Mouse (Mus musculus): ENCODE measurements around the gene Ptprn2. TPM values are rescaled to one million over a fixed set of nuclear protein-coding genes. Genes with fewer than 3 reads are reported as not detected.
"Not testable (repeated sequence)": the region's sequence is repeated elsewhere in the genome, so short reads cannot be mapped to it uniquely, and the experiment has no call there.

Ptprn2 gene
- total RNA-seq, 2 experiments from 2014 or later = 14.8 to 17.6 TPM

GRCm38 (mm10) chr12:116515824-116516223 is 30.3 kb downstream of the Ptprn2 start:
- DNase-seq = no peak

DNA sequence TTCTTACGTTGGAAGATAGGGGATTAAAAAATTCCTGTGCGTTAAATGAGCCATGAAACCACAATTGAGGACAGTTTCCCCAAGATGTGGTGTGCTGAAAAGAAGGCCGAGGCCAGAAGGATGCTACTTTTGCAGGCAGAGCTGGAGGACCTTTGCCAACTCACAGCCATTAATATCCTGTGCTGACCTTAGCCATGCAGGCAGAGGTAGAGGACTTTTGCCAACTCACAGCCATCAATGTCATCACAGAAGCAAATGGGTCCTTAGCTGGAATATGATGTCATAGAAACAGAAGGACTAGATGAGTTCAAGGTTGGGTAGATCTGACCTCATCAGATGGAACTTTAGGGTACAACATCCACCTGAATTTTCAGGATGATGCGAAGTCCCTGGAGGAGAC is 43.3 kb downstream of the Ptprn2 start:
- peak; percentile 18 to 37 for DNase-seq

DNA sequence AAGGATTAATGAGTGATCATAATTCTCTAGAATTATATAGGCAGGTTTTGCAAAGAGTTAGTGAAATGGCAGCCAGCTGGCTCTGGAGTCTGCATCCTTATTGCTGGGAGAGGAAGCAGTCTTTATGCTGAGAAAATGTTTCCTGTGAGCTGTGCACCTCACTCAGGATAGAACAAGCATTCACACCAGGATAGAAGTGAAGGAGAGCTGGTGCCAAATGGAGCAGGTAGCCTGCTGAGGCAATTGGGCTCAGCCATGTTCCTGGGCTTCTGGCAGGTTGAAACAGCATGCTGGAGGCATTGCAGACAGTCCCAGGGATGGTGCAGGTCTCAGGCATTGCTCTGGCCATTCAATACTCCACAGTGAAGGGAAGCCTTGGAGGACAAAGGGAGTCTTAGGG is 47.8 kb downstream of the Ptprn2 start:
- DNase-seq = no peak

GRCm38 (mm10) chr12:116539305-116539704 is 53.8 kb downstream of the Ptprn2 start:
- DNase-seq = no peak

DNA sequence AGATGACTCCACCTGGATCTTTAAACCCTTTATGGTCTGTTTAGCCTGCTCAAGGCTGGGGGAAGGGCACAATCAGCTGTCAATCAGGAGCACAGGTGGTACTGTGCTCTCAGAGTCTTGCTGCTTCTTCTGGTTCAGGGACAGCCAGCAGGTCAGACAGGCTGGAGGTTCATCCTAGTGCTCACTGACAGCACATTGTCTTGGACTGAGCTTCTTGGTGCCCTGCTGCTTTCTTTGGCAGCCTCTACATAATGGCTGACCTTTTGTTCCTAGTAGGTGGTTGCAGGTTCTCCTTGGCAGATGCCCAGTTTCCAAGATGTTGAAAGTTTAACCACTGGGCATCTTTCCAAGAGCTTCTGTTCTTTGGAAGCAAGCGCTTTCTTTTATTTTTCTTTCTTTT is 55.1 kb downstream of the Ptprn2 start:
- DNase-seq = peak; percentile 48 to 52

GRCm38 (mm10) chr12:116550031-116550430 is 64.5 kb downstream of the Ptprn2 start:
- DNase-seq = peak; percentile 33 to 45

DNA sequence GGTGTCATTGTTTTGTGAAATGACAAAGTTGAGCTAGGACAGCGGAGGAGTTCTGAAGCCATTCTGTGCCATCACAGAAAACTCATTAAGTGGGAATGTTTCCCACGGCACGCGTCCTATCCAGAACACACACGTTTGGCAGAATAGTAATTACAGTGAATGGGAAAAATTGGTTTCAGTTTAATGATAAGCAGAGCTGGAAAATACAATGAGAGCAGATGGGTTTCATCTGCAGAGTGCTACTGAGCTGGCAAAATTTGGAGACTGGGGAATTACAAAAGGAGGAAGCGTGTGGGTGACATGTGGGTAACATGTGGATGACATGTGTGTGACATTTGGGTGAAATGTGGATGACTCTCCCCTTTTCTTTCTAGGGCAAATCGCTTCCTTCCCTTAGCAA is 66.0 kb downstream of the Ptprn2 start:
- DNase-seq = no peak

DNA sequence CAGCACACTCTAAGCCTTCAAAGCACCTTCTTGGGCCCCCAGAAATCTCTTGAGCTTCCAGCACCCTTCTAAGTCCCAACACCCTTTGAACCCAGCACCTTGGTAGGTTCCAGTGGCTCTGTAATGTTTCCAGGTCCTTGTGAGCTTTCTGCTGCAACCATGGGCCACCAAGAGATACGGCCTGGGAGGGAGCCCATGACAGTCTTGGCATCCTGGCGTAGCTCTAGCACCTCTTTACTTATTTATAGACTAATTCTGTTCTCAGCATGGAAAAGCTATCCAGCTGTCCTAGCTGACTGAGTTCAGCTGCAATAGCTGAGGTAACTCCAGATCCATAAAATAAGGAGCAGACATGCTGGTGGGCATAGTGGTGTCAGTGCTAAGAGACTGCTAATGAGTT is 66.8 kb downstream of the Ptprn2 start:
- no peak for DNase-seq

- DNase-seq = no peak
Measured at GRCm38 (mm10) chr12:116553361-116553760, 67.8 kb downstream of the Ptprn2 start.

DNA sequence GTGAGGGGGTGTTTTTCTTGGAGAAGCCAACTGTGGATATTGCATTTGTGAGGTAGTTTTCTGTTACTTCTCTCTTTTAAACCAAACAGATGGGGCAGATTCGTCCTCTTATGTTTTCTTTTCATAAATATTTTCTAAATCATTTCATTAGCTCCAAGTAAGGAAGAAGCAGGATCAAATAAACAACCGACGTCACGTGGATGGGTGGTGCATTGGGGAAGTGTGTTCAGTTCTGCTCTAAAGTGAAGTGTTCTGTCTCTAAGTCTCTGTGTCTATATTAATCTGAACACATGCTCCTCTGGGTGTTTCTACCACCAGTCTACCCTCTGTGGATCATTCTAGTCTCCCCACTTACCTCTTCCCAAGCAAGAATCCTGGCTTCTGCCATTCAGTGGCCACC is 70.4 kb downstream of the Ptprn2 start:
- DNase-seq = no peak

DNA sequence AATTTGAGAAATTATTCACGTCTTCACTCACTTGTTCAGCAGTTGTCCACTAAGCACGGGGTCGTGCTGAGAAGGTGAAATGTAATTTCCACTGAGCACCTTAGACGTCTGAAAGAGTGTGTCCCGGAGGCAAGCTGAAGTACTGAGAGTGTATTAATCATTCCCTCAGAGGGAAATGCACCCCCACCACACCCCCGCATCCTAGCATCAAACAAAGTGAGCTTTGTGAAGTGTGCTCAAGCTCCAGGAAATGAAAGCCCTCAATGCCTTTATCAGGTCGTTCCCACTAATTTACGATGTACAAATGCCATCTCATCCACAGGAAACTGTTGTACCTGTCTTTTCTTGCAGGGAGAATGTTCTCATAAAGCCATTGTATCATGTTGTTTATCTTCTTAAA is 78.9 kb downstream of the Ptprn2 start:
- no peak for DNase-seq

DNA sequence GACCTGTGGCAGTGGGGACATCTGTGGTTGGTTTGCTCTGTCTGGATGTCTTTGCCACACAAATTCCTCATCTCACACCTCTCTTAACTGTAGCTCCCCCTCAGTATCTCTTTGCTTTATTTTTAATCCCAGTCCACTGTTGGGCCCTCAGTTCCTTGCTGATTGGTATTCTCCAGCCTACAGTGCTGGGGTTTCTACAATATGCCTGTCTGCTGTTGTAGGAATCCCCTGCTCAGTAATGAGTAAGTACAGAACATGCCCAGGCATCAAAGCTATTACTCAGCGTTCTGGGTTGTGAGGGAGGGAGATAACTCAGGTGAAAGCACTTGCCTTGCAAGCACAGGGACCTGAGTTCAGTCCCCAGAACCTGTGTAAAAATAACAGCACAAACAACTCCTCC is 81.2 kb downstream of the Ptprn2 start:
- no peak for DNase-seq

- DNase-seq = no peak
Measured at GRCm38 (mm10) chr12:116567170-116567569, 81.7 kb downstream of the Ptprn2 start.

GRCm38 (mm10) chr12:116569568-116569967 is 84.0 kb downstream of the Ptprn2 start:
- no peak for DNase-seq

DNA sequence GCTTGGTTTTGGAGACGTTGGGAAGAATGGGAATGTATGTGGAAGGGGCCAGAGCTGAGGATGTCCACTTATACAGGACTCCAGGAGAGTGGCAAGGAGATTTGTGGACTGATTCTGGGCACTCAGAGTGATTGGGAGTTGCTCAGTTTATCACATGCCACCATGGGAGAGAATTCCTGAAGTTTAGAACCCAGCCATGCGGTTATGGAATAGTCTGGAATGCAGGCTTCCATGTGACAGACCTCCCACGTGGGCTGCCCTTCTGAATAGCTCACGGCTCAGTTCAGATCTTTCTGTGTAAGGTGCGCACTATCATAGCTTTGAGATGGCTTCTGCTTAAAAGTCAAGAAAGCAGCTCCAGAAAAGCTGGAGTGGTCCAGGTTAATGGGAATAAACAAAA is 88.6 kb downstream of the Ptprn2 start:
- no peak for DNase-seq

- no peak for DNase-seq
Measured at GRCm38 (mm10) chr12:116574720-116575119, 89.2 kb downstream of the Ptprn2 start.

- DNase-seq = not testable (repeated sequence)
Measured at GRCm38 (mm10) chr12:116577917-116578316, 92.4 kb downstream of the Ptprn2 start.

GRCm38 (mm10) chr12:116580827-116581544 is 95.5 kb downstream of the Ptprn2 start:
- no peak for DNase-seq

DNA sequence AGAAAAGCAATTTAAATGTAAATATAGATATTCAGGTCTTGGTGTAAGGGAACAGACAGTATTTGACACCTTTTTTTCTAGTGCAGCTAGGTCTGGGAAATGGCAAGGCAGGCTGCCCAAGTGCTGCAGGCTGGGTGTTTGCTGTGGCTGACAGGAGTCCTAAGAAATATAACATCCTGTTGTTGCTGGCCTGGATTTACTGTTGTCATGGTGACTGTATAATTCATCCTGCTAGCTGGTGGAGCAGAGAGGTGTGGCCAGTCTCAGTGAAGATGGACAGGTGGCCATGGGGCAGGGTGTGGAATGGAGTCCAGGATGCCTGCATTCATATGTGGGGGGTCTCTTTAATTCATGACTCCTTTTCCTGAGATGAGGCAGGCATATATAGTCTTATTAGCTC is 96.3 kb downstream of the Ptprn2 start:
- DNase-seq = peak; percentile 31 to 34

DNA sequence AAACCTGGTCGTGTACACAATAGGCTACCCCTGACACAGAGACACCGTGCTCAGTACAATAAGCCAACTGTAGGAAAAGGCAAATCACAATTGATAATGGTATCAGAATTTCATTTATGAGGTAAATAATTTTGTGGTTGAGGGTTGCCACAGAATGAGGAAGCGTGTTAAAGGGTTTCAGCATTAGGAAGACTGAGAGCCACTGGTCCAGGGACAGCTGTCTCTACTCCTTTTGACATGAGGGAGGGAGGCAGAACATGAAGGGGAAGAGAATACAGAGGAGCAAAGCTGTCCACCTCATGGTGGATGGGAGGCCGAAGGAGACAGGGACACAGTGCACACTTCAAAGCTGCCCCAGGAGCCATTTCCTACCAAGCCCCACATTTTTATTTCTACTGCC is 97.3 kb downstream of the Ptprn2 start:
- no peak for DNase-seq

DNA sequence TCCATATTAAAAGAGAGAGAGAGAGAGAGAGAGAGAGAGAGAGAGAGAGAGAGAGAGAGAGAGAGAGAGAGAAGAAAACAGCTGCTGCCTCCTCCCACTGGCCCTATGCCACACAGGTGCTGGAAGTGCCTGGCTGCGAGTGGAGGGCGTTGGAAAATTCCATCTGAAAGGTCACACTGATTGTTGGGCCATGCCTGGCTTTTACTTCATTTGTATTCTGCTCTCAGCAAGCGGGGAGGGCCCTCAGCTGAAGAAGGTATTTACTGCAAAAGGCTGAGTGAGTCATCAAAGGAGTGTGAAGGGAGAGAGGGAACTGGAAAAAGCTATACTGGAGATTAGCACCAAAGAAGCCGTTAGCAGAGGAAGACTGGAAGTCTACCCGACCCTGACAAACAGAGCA is 99.5 kb downstream of the Ptprn2 start:
- peak; percentile 48 to 52 for DNase-seq

GRCm38 (mm10) chr12:116586167-116586566 is 100.6 kb downstream of the Ptprn2 start:
- no peak for DNase-seq

GRCm38 (mm10) chr12:116587548-116587947 is 102.0 kb downstream of the Ptprn2 start:
- no peak for DNase-seq

- DNase-seq = no peak
Measured at GRCm38 (mm10) chr12:116590076-116590475, 104.6 kb downstream of the Ptprn2 start.

GRCm38 (mm10) chr12:116594457-116594856 is 108.9 kb downstream of the Ptprn2 start:
- no peak for DNase-seq
